Mouse (Mus musculus): ENCODE data around the gene Fam229b. TPM values are rescaled to one million over a fixed set of nuclear protein-coding genes. Genes with fewer than 3 reads are reported as not detected.
A peak's percentile ranks its signal among the peaks of the same experiment; 100 is the strongest.

Fam229b gene
- total RNA-seq, 2 experiments from 2014 or later, result 19.3 to 21.6 TPM

GRCm38 (mm10) chr10:39141401-39141800 is 7.7 kb upstream of the Fam229b start:
- DNase-seq (ENCODE audit: low spot score in 2 of 2), result no peak
- intact Hi-C loops (cut with DNase I), result no loop called here

GRCm38 (mm10) chr10:39140843-39141242 is 7.1 kb upstream of the Fam229b start:
- DNase-seq (ENCODE audit: low spot score in 2 of 2), result no peak
- intact Hi-C loops (cut with DNase I), result no loop called here

GRCm38 (mm10) chr10:39138761-39139160 is 5.0 kb upstream of the Fam229b start:
- intact Hi-C loops (cut with DNase I), result no loop called here
- DNase-seq (ENCODE audit: low spot score in 2 of 2), result no peak

GRCm38 (mm10) chr10:39137766-39138165 is 4.1 kb upstream of the Fam229b start:
- no peak for DNase-seq (ENCODE audit: low spot score in 2 of 2)
- intact Hi-C loops (cut with DNase I), result no loop called here

- intact Hi-C loops (cut with DNase I), result no loop called here
- DNase-seq (ENCODE audit: low spot score in 2 of 2), result peak in 1 of 2 experiments; percentile 21
Measured at GRCm38 (mm10) chr10:39121412-39121811, 12.3 kb downstream of the Fam229b start.

- intact Hi-C loops (cut with DNase I), result no loop called here
- DNase-seq (ENCODE audit: low spot score in 2 of 2), result no peak
Measured at GRCm38 (mm10) chr10:39109489-39109874, 24.2 kb downstream of the Fam229b start.

GRCm38 (mm10) chr10:39108837-39109488 is 24.8 kb downstream of the Fam229b start:
- DNase-seq (ENCODE audit: low spot score in 2 of 2), result no peak
- intact Hi-C loops (cut with DNase I), result no loop called here

GRCm38 (mm10) chr10:39106935-39107334 is 26.8 kb downstream of the Fam229b start:
- intact Hi-C loops (cut with DNase I), result no loop called here

GRCm38 (mm10) chr10:39106413-39106812 is 27.3 kb downstream of the Fam229b start:
- no peak for DNase-seq (ENCODE audit: low spot score in 2 of 2)
- intact Hi-C loops (cut with DNase I), result no loop called here

More at GRCm38 (mm10) chr10:39106935-39107334, 26.8 kb downstream of the Fam229b start:
- DNase-seq (ENCODE audit: low spot score in 2 of 2), result no peak

GRCm38 (mm10) chr10:39104803-39105449 is 28.8 kb downstream of the Fam229b start:
- intact Hi-C loops (cut with DNase I), result no loop called here
- DNase-seq (ENCODE audit: low spot score in 2 of 2), result no peak

GRCm38 (mm10) chr10:39098746-39099145 is 35.0 kb downstream of the Fam229b start:
- no peak for DNase-seq (ENCODE audit: low spot score in 2 of 2)
- intact Hi-C loops (cut with DNase I), result no loop called here

- intact Hi-C loops (cut with DNase I), result no loop called here
- peak; percentile 25 to 36 for DNase-seq (ENCODE audit: low spot score in 2 of 2)
Measured at GRCm38 (mm10) chr10:39096981-39097380, 36.7 kb downstream of the Fam229b start.

GRCm38 (mm10) chr10:39072048-39072447 is 61.7 kb downstream of the Fam229b start:
- DNase-seq (ENCODE audit: low spot score in 2 of 2), result no peak
- intact Hi-C loops (cut with DNase I), result no loop called here

Other genes with a start within 250 kb of the Fam229b start
- 10 to 100 TPM; 20.3 to 22.6 TPM for gene Lama4, start 168.4 kb downstream of the Fam229b start, total RNA-seq (2021)
- gene Tube1, start 62 bp upstream of the Fam229b start, total RNA-seq (2021), result 1 to 10 TPM; 2.4 to 3.0 TPM
- under 1 TPM; 0.23 to 0.57 TPM for gene Ccn6, start 29.9 kb upstream of the Fam229b start, total RNA-seq (2021)
- gene Fyn, start 234.9 kb upstream of the Fam229b start, total RNA-seq (2021), result 100 to 1,000 TPM; 163 to 176 TPM